In genomic region chr10:122569546-122570202, GRCm38 (mm10) we compare ENCODE assay signal across 14 mouse cellular contexts.
A peak's percentile ranks its signal among the peaks of the same experiment; 100 is the strongest.
DNase-seq lines count a peak whose midpoint lies in the region; ATAC-seq and TF ChIP-seq lines count a peak whose summit lies in the region.
"Had no signal": no experiment of that assay in that cellular context is flagged by ENCODE, and none has a peak within 500 bp of the region (broad histone marks: within the 10 kb centered on the region; RNA-seq: fewer than 3 reads in every experiment).

No protein-coding gene starts in this region.

- H3K9me3 ChIP-seq in midbrain, postnatal 0 days (ENCODE audit: low read length): no peaks in the 10 kb centered on the region
- no peaks in the 10 kb centered on the region for H3K9me3 ChIP-seq in midbrain, embryonic 16.5 days (replicated peaks; ENCODE audit: control insufficient read depth, low read length, poor library complexity, severe bottlenecking)
- H3K9me3 ChIP-seq in forebrain, postnatal 0 days (ENCODE audit: low read length): no peaks in the 10 kb centered on the region
- H3K9me3 ChIP-seq in kidney, embryonic 15.5 days (replicated peaks): no peaks in the 10 kb centered on the region
- H3K9me3 ChIP-seq: embryonic facial prominence, embryonic 13.5 days; limb, embryonic 10.5 days had no signal

- WGBS in midbrain, postnatal 0 days: 67% methylated on average over 13 of the region's 13 CpGs
- WGBS in midbrain, embryonic 16.5 days: 66% methylated on average over 13 of the region's 13 CpGs
- 61% methylated on average over 13 of the region's 13 CpGs for WGBS in forebrain, postnatal 0 days
- WGBS in kidney, embryonic 15.5 days: 64% methylated on average over 13 of the region's 13 CpGs

- no peak overlapping the region for H3K4me3 ChIP-seq in midbrain, postnatal 0 days (ENCODE audit: low read depth, low read length)
- H3K4me3 ChIP-seq in midbrain, embryonic 16.5 days (ENCODE audit: low read depth, low read length): no peak overlapping the region
- no peak overlapping the region for H3K4me3 ChIP-seq in forebrain, postnatal 0 days (ENCODE audit: low read depth, low read length)
- no peak overlapping the region for H3K4me3 ChIP-seq in kidney, embryonic 15.5 days (replicated peaks)
- H3K4me3 ChIP-seq: embryonic facial prominence, embryonic 13.5 days; limb, embryonic 10.5 days had no signal

- no peaks in the 10 kb centered on the region for H3K27me3 ChIP-seq in midbrain, postnatal 0 days (ENCODE audit: insufficient read depth, low read length)
- H3K27me3 ChIP-seq in midbrain, embryonic 16.5 days (ENCODE audit: control insufficient read depth, insufficient read depth, low read depth, low read length): no peaks in the 10 kb centered on the region
- H3K27me3 ChIP-seq in forebrain, postnatal 0 days (ENCODE audit: insufficient read depth, low read length): no peaks in the 10 kb centered on the region
- H3K27me3 ChIP-seq in kidney, embryonic 15.5 days: peaks cover 8% of the 10 kb centered on the region; the same call in 1 of the 2 replicates
- H3K27me3 ChIP-seq: embryonic facial prominence, embryonic 13.5 days had no signal

- no peak for DNase-seq in frontal cortex, postnatal 10 days (ENCODE audit: low spot score in 2 of 2)
- DNase-seq in midbrain, postnatal 0 days (ENCODE audit: low spot score): peak; percentile 13
- peak; percentile 33 for DNase-seq in forebrain, postnatal 0 days
- peak; percentile 13 for DNase-seq in skeletal muscle tissue, adult 2 months (ENCODE audit: low read depth, low spot score)
- DNase-seq: adrenal gland, postnatal 36 days; cerebellum, postnatal 10 days; kidney, adult 11 months had no signal

- peak; percentile 92 for ATAC-seq in frontal cortex, adult (ENCODE audit: low TSS enrichment)
- ATAC-seq in midbrain, postnatal 0 days (ENCODE audit: low FRiP score): no peak
- ATAC-seq in midbrain, embryonic 16.5 days: no peak
- peak; percentile 25; the same call in 1 of the 2 replicates for ATAC-seq in forebrain, postnatal 0 days
- no peak for ATAC-seq in kidney, embryonic 15.5 days (replicated peaks; ENCODE audit: low FRiP score)
- ATAC-seq in erythroblast, adult 5-6 weeks (replicated peaks; ENCODE audit: low FRiP score, poor library complexity, severe bottlenecking): no peak
- ATAC-seq: lung, postnatal 0 days had no signal

- no peak overlapping the region for H3K4me2 ChIP-seq in midbrain, postnatal 0 days (ENCODE audit: low read depth, low read length, poor library complexity, severe bottlenecking)
- H3K4me2 ChIP-seq in midbrain, embryonic 16.5 days (ENCODE audit: low read length): no peak overlapping the region
- 0 out of 2 replicates have a peak overlapping the region, but pooled peaks have one; percentile 1 for H3K4me2 ChIP-seq in forebrain, postnatal 0 days (ENCODE audit: low read depth)
- no peak overlapping the region for H3K4me2 ChIP-seq in kidney, embryonic 15.5 days
- H3K4me2 ChIP-seq: embryonic facial prominence, embryonic 13.5 days had no signal

- no peak overlapping the region for H3K9ac ChIP-seq in midbrain, postnatal 0 days (replicated peaks; ENCODE audit: low read length, poor library complexity, severe bottlenecking)
- no peak overlapping the region for H3K9ac ChIP-seq in midbrain, embryonic 16.5 days (ENCODE audit: low read depth, low read length)
- no peak overlapping the region for H3K9ac ChIP-seq in forebrain, postnatal 0 days
- H3K9ac ChIP-seq in kidney, embryonic 15.5 days: no peak overlapping the region
- H3K9ac ChIP-seq: embryonic facial prominence, embryonic 13.5 days had no signal

- H3K27ac ChIP-seq in midbrain, postnatal 0 days (ENCODE audit: low read depth, low read length): no peak overlapping the region
- H3K27ac ChIP-seq in midbrain, embryonic 16.5 days (ENCODE audit: low read length): no peak overlapping the region
- no peak overlapping the region for H3K27ac ChIP-seq in forebrain, postnatal 0 days (ENCODE audit: low read depth, low read length)
- no peak overlapping the region for H3K27ac ChIP-seq in kidney, embryonic 15.5 days
- H3K27ac ChIP-seq: embryonic facial prominence, embryonic 13.5 days; limb, embryonic 10.5 days had no signal

- H3K36me3 ChIP-seq in midbrain, postnatal 0 days (ENCODE audit: insufficient read depth, low read length): no peaks in the 10 kb centered on the region
- no peaks in the 10 kb centered on the region for H3K36me3 ChIP-seq in midbrain, embryonic 16.5 days (ENCODE audit: control insufficient read depth, insufficient read depth, low read length)
- H3K36me3 ChIP-seq in forebrain, postnatal 0 days (ENCODE audit: insufficient read depth): no peaks in the 10 kb centered on the region
- H3K36me3 ChIP-seq in kidney, embryonic 15.5 days: no peaks in the 10 kb centered on the region
- H3K36me3 ChIP-seq: embryonic facial prominence, embryonic 13.5 days; limb, embryonic 10.5 days had no signal

- H3K4me1 ChIP-seq in midbrain, postnatal 0 days (ENCODE audit: insufficient read depth, low read length): no peaks in the 10 kb centered on the region; the same call in 1 of the 2 replicates
- H3K4me1 ChIP-seq in midbrain, embryonic 16.5 days (ENCODE audit: control insufficient read depth, insufficient read depth, low read length): peaks cover 12% of the 10 kb centered on the region; the same call in 1 of the 2 replicates
- no peaks in the 10 kb centered on the region; the same call in 1 of the 2 replicates for H3K4me1 ChIP-seq in forebrain, postnatal 0 days (ENCODE audit: insufficient read depth)
- peaks cover 25% of the 10 kb centered on the region for H3K4me1 ChIP-seq in kidney, embryonic 15.5 days
- H3K4me1 ChIP-seq: embryonic facial prominence, embryonic 13.5 days had no signal

- no peak for TF ChIP-seq CTCF in midbrain, postnatal 0 days (IDR thresholded peaks at IDR 0.05)
- TF ChIP-seq CTCF in forebrain, postnatal 0 days (IDR thresholded peaks at IDR 0.05; ENCODE audit: low read depth): no peak

Comparison
In these comparisons a context has a peak if more than half of its experiments do, and no peak if none do; other contexts are left out.
1. ATAC-seq: peak in frontal cortex, adult (single experiment) and forebrain, postnatal 0 days (single experiment); none in midbrain, postnatal 0 days (single experiment), midbrain, embryonic 16.5 days (single experiment), kidney, embryonic 15.5 days (single experiment) and erythroblast, adult 5-6 weeks (single experiment).
2. DNase-seq: peak in midbrain, postnatal 0 days (single experiment), forebrain, postnatal 0 days (single experiment) and skeletal muscle tissue, adult 2 months (single experiment); none in frontal cortex, postnatal 10 days (0 of 2).